Mouse (Mus musculus): ENCODE data around the gene Pla2g3.
A peak's percentile ranks its signal among the peaks of the same experiment; 100 is the strongest.

Pla2g3 gene

GRCm38 (mm10) chr11:3536745-3537333 lies 48.8 kb downstream of the Pla2g3 start:
- no peak for DNase-seq (ENCODE audit: low read depth in 2 of 2, low spot score in 2 of 2)

- no peak for DNase-seq (ENCODE audit: low read depth in 2 of 2, low spot score in 2 of 2)
These were observed 49.6 kb downstream of the Pla2g3 start for GRCm38 (mm10) chr11:3537711-3538110.

- DNase-seq (ENCODE audit: low read depth in 2 of 2, low spot score in 2 of 2), result no peak
These were observed 50.3 kb downstream of the Pla2g3 start for GRCm38 (mm10) chr11:3538341-3538740.

- DNase-seq (ENCODE audit: low read depth in 2 of 2, low spot score in 2 of 2), result peak; percentile 28 to 35
These were observed 51.2 kb downstream of the Pla2g3 start for GRCm38 (mm10) chr11:3539111-3539825.

GRCm38 (mm10) chr11:3539826-3540196 lies 51.7 kb downstream of the Pla2g3 start:
- no peak for DNase-seq (ENCODE audit: low read depth in 2 of 2, low spot score in 2 of 2)

GRCm38 (mm10) chr11:3540451-3541085 lies 52.5 kb downstream of the Pla2g3 start, which contains the start of gene Smtn:
Gene Smtn, minus strand, starts transcription at chr11:3540612.
- no peak for DNase-seq (ENCODE audit: low read depth in 2 of 2, low spot score in 2 of 2)

GRCm38 (mm10) chr11:3541932-3542331 lies 53.8 kb downstream of the Pla2g3 start:
- DNase-seq (ENCODE audit: low read depth in 2 of 2, low spot score in 2 of 2), result no peak

GRCm38 (mm10) chr11:3543001-3543400 lies 54.9 kb downstream of the Pla2g3 start:
- DNase-seq (ENCODE audit: low read depth in 2 of 2, low spot score in 2 of 2), result no peak

GRCm38 (mm10) chr11:3544409-3544808 lies 56.3 kb downstream of the Pla2g3 start:
- no peak for DNase-seq (ENCODE audit: low read depth in 2 of 2, low spot score in 2 of 2)

GRCm38 (mm10) chr11:3545531-3546241 lies 57.6 kb downstream of the Pla2g3 start:
- DNase-seq (ENCODE audit: low read depth in 2 of 2, low spot score in 2 of 2), result no peak

GRCm38 (mm10) chr11:3546242-3546562 lies 58.1 kb downstream of the Pla2g3 start:
- DNase-seq (ENCODE audit: low read depth in 2 of 2, low spot score in 2 of 2), result no peak

- DNase-seq (ENCODE audit: low read depth in 2 of 2, low spot score in 2 of 2), result no peak
These were observed 59.0 kb downstream of the Pla2g3 start for GRCm38 (mm10) chr11:3547047-3547446.

GRCm38 (mm10) chr11:3547969-3548368 lies 59.9 kb downstream of the Pla2g3 start:
- DNase-seq (ENCODE audit: low read depth in 2 of 2, low spot score in 2 of 2), result no peak

GRCm38 (mm10) chr11:3548564-3549295 lies 60.6 kb downstream of the Pla2g3 start:
- no peak for DNase-seq (ENCODE audit: low read depth in 2 of 2, low spot score in 2 of 2)
